Mouse (Mus musculus): ENCODE results near the gene Nrros.
A peak's percentile ranks its signal among the peaks of the same experiment; 100 is the strongest.

Nrros gene

GRCm38 (mm10) chr16:32165281-32165821, at the start of gene Nrros:
Nrros (minus strand) TSS chr16:32165594.
- peak; percentile 74 to 86 for DNase-seq (ENCODE audit: low spot score in 2 of 2)

DNA sequence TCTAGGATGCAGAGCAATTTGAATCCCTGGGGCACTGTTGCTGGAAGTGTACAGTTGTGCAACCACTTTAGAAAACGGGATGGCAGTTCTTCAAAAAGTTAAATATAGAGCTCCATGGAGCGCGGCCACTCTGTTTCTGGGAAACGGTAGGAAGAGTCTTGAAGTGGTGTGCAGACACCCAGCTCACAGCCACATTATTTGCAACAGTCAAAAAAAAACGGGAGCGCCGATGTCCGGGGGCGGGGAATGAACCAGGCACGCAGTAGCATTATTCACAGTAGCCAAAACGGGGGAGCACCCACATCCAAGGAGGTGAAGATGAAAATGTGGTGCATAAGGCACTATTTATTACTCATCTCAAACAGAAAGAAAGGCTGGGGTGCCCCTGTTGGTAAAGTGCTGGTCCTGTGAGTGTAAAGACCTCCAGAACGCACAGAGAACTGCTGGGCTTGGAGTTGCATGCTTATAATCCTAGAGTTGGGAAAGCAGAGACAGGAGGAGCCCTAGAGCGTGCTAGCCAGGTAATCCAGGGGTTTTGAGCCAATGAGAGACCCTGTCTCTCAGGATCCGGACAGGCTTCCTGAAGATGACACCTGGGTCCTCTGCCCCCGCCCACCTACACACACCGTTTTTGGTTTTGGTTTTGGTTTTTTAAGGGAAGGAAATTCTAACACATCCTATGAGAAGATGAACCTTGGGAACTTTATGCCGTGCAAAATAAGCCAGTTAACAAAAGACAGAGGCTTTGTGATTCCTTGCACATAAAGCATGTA, 49.6 kb upstream of the Nrros start:
- DNase-seq (ENCODE audit: low spot score in 2 of 2): no peak

DNA sequence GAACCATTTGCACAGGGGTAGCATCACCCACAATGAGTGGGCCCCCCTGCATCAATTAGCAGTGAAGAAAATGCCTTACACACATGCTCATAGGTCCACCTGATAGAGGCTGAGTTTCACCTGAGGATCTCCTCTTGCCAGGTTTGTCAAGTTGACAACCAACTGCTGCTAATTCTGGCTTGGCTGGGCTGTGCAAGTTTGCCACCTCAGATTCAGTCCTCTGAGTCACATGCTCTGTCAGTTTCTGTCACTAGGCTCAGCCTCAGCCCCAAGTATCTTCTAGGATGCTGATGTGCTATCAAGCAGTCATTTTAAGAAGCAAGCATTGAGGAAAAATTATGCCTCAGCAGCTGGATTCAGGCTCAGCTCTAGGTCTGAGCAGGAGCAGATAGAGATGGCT, 48.8 kb upstream of the Nrros start:
- no peak for DNase-seq (ENCODE audit: low spot score in 2 of 2)

GRCm38 (mm10) chr16:32204902-32205301, 39.5 kb upstream of the Nrros start:
- DNase-seq (ENCODE audit: low spot score in 2 of 2): no peak

- DNase-seq (ENCODE audit: low spot score in 2 of 2): peak; percentile 87 to 97
These were observed 37.3 kb upstream of the Nrros start for GRCm38 (mm10) chr16:32202681-32203080.

GRCm38 (mm10) chr16:32201004-32201325, 35.6 kb upstream of the Nrros start:
- no peak for DNase-seq (ENCODE audit: low spot score in 2 of 2)

GRCm38 (mm10) chr16:32200256-32201003, 35.0 kb upstream of the Nrros start:
- peak in 1 of 2 experiments; percentile 24 for DNase-seq (ENCODE audit: low spot score in 2 of 2)

GRCm38 (mm10) chr16:32190011-32190441, 24.6 kb upstream of the Nrros start:
- peak; percentile 48 to 67 for DNase-seq (ENCODE audit: low spot score in 2 of 2)

GRCm38 (mm10) chr16:32189109-32189508, 23.7 kb upstream of the Nrros start:
- DNase-seq (ENCODE audit: low spot score in 2 of 2): peak in 1 of 2 experiments; percentile 36

GRCm38 (mm10) chr16:32186056-32186455, 20.7 kb upstream of the Nrros start:
- no peak for DNase-seq (ENCODE audit: low spot score in 2 of 2)

DNA sequence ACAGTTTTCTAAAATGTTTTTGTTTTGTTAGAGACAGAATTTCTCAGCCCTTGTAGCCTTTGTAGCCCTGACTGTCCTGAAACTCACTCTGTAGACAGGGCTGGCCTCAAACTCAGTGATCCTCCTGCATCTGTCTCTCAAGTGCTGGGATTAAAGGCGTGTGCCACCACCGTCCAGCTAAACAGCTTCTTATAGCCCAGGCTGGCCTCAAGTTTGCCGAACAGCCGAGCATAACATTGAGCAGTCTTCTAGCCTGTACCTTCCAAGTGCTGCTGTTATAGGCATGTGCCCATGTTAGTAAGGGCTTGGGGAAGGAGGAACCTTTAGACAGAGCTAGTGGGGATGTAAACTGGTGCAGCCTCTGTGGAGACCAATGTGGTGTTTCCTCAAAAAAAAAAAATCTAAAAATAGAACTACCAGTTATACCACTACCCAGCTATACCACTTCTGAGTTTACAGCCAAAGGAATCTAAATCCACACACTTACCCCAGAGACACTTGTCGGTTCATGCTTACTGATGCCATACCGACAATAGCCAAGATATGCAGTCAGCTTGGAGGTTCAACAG, 14.0 kb upstream of the Nrros start, which contains the start of gene Bex6:
TSS of gene Bex6 (plus strand) at position 491 of the 569 bp plus-strand sequence.
- DNase-seq (ENCODE audit: low spot score in 2 of 2): peak in 1 of 2 experiments; percentile 60

DNA sequence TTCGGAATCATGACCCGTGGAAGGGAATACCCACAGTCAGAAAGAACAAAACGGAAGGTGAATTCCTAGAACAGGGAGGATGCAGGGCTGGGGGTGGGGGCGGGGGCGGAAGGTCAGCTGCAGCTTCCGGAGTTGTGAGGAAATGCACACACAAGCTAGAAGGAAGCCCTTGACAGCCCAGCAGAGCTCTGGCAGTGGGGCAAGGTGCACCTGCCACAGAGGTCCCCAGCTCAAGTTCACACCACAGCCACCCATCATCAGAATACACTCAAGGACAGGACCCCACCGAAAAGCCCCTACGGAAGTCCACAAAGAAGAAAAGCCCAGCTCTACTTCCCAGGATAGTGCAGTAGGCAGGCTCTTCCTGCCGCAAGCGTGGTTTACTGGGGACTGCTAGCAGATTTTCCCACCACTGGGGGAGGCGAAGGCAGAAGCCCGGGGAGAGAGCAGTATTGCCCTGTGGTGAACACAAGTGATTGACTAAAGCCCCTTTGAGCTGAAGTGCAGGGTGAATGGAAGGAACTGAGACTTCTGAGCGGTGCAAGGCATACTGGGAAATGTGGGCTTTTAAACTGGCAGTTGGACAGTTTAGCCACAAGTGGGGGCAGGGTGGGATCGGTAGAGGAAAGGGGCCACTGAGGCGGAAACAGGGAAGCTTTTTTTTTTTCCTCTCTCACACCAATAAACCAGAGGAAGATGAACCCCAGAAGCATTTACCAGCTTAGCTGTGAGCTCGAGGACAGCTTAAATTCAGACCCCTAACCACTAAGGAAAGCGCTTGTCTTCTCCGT, 11.7 kb upstream of the Nrros start:
- DNase-seq (ENCODE audit: low spot score in 2 of 2): peak; percentile 58 to 81

DNA sequence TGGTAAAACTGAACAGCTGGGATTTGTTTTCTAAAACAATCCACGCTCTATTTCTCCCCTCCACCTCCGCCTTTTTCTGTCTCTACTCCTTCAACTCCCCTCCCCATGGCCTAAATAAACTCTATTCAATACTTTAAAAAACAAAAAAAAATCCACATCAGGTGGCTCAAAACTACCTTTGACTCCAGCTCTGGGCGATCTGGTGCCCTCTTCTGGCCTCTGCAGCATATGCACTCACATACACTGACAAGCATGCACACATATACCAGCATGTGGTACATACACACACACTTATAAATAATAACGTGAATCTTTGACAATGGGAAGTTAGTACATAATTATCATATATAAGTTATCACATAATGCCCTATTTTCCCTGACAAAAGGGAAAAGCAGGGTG, 9.6 kb upstream of the Nrros start:
- peak in 1 of 2 experiments; percentile 61 for DNase-seq (ENCODE audit: low spot score in 2 of 2)

- DNase-seq (ENCODE audit: low spot score in 2 of 2): peak in 1 of 2 experiments; percentile 51
These were observed 9.1 kb upstream of the Nrros start for GRCm38 (mm10) chr16:32174340-32175005.

DNA sequence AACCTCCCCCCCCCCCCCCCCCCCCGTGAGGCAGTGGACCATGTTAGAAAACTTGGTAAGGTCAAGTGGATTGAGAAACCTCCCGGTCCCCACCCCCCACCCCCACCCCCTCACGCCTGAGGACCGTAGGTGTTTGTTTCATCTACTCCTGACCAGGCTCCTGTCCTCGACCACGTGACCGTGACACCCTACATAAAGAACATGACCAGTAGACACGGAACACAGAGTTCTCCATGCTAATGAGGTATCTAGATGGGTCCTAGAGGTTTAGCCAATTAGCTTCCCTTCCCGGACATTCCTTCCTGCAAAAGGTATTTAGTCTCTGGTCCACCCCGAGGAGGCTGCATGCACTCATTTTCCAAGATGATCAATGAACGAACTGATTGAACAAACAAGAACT, 8.0 kb upstream of the Nrros start:
- DNase-seq (ENCODE audit: low spot score in 2 of 2): no peak

- no peak for DNase-seq (ENCODE audit: low spot score in 2 of 2)
These were observed 5.8 kb upstream of the Nrros start for GRCm38 (mm10) chr16:32171031-32171731.

DNA sequence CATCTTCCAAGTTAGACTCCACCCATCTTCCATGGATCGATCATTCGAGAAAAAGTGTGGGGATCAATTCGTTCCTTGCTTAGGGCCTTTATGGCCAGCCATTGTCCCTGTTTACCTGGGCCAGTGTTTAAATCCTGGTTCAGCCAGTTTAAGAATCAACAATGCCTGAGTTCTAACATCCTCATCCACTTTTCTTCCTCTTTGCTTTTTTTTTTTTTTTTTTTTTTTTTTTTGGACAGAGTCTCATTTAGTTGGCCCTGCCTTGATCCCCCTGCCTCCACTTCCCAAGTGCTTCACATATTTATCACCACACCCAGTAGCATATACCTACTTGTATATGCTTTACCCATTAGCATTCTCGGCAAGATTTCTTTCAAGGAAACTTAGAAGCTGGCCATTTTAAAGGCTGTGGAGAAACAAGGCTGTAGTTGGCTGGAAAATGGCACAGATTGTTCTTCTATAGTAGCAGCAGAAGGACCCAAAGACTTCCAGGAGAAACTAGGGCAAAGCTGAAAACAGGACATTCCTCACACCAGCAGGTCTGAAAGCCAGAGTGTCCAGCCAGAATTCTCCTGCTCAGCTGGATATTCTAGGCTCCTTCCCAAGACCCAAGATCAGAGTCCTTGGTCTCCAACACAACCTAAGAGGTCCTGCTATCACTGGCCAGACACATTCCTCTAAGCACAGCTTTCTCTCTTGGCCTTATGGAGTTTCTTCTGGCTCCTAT, 2.6 kb upstream of the Nrros start:
- DNase-seq (ENCODE audit: low spot score in 2 of 2): no peak

DNA sequence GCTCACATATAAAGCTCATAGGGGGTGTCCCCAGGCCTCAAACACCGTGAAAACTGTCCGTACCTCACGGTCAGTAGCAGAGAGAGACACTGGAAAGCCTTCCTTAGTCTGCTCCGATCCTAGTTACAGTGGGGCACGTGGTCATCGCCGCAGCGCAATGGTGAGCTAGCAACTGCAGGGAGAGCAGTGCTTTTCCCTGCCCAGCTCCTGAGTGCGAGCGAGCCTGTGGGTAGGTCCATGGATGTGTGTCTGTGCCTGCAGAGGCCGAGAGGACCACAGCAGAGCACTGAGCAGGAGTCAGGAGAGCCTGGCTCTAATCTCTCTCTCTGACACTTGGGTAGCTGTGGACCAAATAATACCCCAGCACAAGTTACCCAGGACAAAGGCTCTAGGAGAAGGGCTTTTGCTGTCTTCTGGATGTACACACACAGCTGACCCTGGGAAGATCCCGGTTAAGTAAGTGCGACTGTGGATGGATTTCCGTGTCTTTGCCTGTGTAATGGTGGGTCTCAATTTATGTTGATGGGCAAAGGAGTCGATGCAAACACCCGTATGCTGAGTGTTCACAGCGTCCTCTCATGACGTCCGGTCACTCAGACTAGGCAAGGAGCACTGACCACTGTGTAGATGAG, 882 bp downstream of the Nrros start:
- peak; percentile 37 to 74 for DNase-seq (ENCODE audit: low spot score in 2 of 2)

DNA sequence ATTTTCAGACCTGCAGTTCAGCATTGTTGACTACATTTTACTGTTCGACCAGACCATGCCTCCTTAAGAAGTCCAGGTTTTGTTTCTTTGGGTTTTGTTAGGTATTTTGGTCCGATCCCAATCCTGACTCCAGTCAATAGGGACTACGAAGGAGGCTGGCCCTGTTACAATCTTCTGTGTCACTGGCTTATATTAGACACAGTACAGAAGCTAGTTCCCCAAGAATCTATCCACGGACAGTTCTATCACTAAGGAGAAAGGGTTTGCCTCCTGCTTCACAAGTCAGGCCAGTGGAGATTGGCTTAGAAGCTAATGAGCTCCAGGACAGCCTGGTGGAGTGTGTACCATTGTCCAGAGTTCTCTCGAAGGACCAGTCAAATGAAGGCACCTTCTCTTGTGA, 1.5 kb downstream of the Nrros start:
- no peak for DNase-seq (ENCODE audit: low spot score in 2 of 2)
